ENCODE assay signal across 7 mouse cellular contexts in the genomic region with DNA sequence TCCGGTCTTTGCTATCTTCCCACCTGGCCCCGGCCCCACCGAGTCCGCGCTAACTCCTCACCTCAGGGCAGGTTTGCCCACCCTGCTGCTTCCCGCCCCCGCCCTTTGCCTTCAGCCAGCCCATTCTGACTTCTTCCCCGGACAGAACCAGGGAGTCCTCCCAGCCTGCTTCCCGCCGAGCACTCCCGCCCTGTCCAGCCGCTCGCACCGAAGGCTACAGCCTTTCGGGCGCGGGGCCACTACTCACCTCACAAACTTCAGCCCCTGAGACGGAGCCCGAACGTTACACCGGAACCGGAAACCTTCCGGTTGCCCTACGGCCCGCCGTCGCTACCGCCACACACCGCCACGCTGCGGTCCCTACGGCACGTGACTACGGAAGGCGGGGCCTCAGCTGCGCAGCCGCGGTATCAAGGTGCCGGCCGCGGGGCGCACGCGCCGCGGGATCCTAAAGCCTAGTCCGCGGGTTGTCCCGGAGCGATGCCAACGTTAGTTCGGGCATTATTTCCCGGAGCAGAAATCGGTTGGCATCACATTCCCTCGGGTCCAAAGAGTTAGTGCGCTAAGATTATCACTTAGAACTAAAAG. TPM values are rescaled to one million over a fixed set of nuclear protein-coding genes. Genes with fewer than 3 reads are reported as not detected.
DNase-seq lines count a peak whose midpoint lies in the region; ATAC-seq lines count a peak whose summit lies in the region.

A gene (minus strand): TSS at position 384 of the 588 bp plus-strand sequence.

- H3K4me1 ChIP-seq in intestine, embryonic 15.5 days (replicated peaks): no peaks in the 10 kb centered on the region
- peaks cover 16% of the 10 kb centered on the region for H3K4me1 ChIP-seq in midbrain, embryonic 10.5 days

- peak within 1 kb of the TSS; percentile 63 for H3K4me2 ChIP-seq in intestine, embryonic 15.5 days (replicated peaks)

- peak within 1 kb of the TSS; percentile 82 for H3K4me3 ChIP-seq in intestine, embryonic 15.5 days (replicated peaks)
- peak within 1 kb of the TSS; percentile 95 for H3K4me3 ChIP-seq in midbrain, embryonic 10.5 days

- H3K36me3 ChIP-seq in intestine, embryonic 15.5 days: peaks cover 6% of the 10 kb centered on the region
- peaks cover 33% of the 10 kb centered on the region for H3K36me3 ChIP-seq in midbrain, embryonic 10.5 days

- DNase-seq in adrenal gland, adult 18-20 months (ENCODE audit: low spot score in 2 of 2): peak; percentile 94
- peak; percentile 98 for DNase-seq in embryo, embryonic 11 days
- peak; percentile 94 for DNase-seq in gastrocnemius, postnatal 36 days
- peak; percentile 94 to 96 for DNase-seq in left cerebral cortex, postnatal 25 days (ENCODE audit: low spot score in 2 of 2)
- DNase-seq in midbrain, embryonic 10.5 days (ENCODE audit: low spot score): peak; percentile 93
- peak; percentile 91 for DNase-seq in right cerebral cortex, postnatal 4 days

- no peaks in the 10 kb centered on the region for H3K9me3 ChIP-seq in intestine, embryonic 15.5 days
- H3K9me3 ChIP-seq in midbrain, embryonic 10.5 days (replicated peaks): no peaks in the 10 kb centered on the region

- H3K27me3 ChIP-seq in intestine, embryonic 15.5 days (replicated peaks): no peaks in the 10 kb centered on the region
- no peaks in the 10 kb centered on the region for H3K27me3 ChIP-seq in midbrain, embryonic 10.5 days (ENCODE audit: low read depth, poor library complexity, severe bottlenecking)

- intact Hi-C loops in gastrocnemius, postnatal 36 days (cut with DNase I): no loop called here
- intact Hi-C loops in left cerebral cortex, postnatal 25 days (cut with DNase I): no loop called here

- WGBS in intestine, embryonic 15.5 days: under 1% methylated on average over 56 of the region's 56 CpGs
- WGBS in midbrain, embryonic 10.5 days: under 1% methylated on average over 56 of the region's 56 CpGs

- peak; percentile 99 for ATAC-seq in intestine, embryonic 15.5 days

- H3K9ac ChIP-seq in intestine, embryonic 15.5 days: peak within 1 kb of the TSS; percentile 86

- peak within 1 kb of the TSS; percentile 78 for H3K27ac ChIP-seq in intestine, embryonic 15.5 days
- H3K27ac ChIP-seq in midbrain, embryonic 10.5 days (replicated peaks): peak within 1 kb of the TSS; percentile 93

RNA-seq across cellular contexts. Expression of the gene that starts here (rescaled TPM):
- 10 to 100 TPM; 26.7 to 32.8 TPM for total RNA-seq in adrenal gland, adult 18-20 months (2021)
- total RNA-seq in gastrocnemius, postnatal 36 days (2021): 10 to 100 TPM; 12.5 to 14.5 TPM
- 44.2 and 44.9 TPM in 2 replicates for polyA plus RNA-seq in intestine, embryonic 15.5 days (2015; fragmentation: Nextera tagmentation; extraction: Ambion mirVana)
- total RNA-seq in left cerebral cortex, postnatal 25 days (2021): 10 to 100 TPM; 32.2 to 34.3 TPM
- 65.8 and 66.5 TPM in 2 replicates for polyA plus RNA-seq in midbrain, embryonic 10.5 days (2016; fragmentation: Nextera tagmentation; extraction: Ambion mirVana)

Comparison
In these comparisons a context has a peak if more than half of its experiments do, and no peak if none do; other contexts are left out.
1. Peak in every context shown above with its lines: DNase-seq, ATAC-seq, H3K4me3 ChIP-seq and H3K27ac ChIP-seq.